Mouse (Mus musculus): ENCODE measurements around the gene Ano4.
A peak's percentile ranks its signal among the peaks of the same experiment; 100 is the strongest.

Gene Ano4

GRCm38 (mm10) chr10:89344491-89345195, at the start of gene Ano4:
Ano4 (minus strand) TSS chr10:89344762.
- DNase-seq (ENCODE audit: low spot score in 2 of 2): no peak

GRCm38 (mm10) chr10:89392687-89393086, 48.1 kb upstream of the Ano4 start:
- DNase-seq (ENCODE audit: low spot score in 2 of 2): no peak

GRCm38 (mm10) chr10:89391571-89392163, 47.1 kb upstream of the Ano4 start:
- no peak for DNase-seq (ENCODE audit: low spot score in 2 of 2)

GRCm38 (mm10) chr10:89386461-89386860, 41.9 kb upstream of the Ano4 start:
- DNase-seq (ENCODE audit: low spot score in 2 of 2): no peak

GRCm38 (mm10) chr10:89383462-89383861, 38.9 kb upstream of the Ano4 start:
- peak; percentile 69 to 88 for DNase-seq (ENCODE audit: low spot score in 2 of 2)

GRCm38 (mm10) chr10:89377750-89378149, 33.2 kb upstream of the Ano4 start:
- DNase-seq (ENCODE audit: low spot score in 2 of 2): no peak

- no peak for DNase-seq (ENCODE audit: low spot score in 2 of 2)
These were observed 25.5 kb upstream of the Ano4 start for GRCm38 (mm10) chr10:89370051-89370450.

DNA sequence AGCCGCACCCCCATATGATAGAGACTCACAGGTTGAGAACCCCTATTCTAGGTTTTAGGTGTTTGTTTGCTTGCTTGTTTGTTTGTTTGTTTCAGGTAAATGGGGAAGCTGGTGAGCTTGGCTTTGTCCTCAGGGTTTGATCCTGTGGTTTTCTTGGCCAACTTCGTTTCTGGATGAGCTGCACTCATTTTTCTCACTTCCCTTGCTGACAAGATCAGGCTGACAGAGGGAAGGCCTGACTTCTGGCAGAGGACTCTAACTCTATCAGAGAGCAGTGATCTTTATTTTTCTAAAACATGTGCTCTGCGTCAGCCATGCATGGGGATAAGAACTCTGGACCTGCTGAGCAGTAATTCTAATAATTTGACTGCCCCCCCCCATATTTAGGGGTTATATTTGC, 14.4 kb upstream of the Ano4 start:
- DNase-seq (ENCODE audit: low spot score in 2 of 2): no peak

GRCm38 (mm10) chr10:89354639-89355038, 10.1 kb upstream of the Ano4 start:
- DNase-seq (ENCODE audit: low spot score in 2 of 2): no peak

DNA sequence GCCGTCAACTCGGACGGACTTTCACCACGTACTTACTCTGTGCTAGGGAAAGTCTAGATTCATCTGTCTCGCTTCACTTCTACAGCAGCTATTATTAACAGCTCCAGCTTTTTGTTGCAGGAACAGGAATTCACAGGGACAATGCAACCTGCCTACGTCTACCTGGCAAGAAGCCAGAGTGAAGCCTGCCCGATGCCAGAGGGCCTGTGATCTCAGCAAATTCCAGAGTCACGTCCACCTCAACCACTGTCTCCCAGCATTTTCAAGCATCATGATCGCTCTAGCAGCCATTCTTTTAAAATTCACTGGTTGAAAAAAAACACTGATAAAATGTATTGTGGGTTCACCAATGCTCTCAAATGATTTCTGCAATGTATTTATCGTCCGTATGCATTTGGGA, 6.9 kb upstream of the Ano4 start:
- no peak for DNase-seq (ENCODE audit: low spot score in 2 of 2)

DNA sequence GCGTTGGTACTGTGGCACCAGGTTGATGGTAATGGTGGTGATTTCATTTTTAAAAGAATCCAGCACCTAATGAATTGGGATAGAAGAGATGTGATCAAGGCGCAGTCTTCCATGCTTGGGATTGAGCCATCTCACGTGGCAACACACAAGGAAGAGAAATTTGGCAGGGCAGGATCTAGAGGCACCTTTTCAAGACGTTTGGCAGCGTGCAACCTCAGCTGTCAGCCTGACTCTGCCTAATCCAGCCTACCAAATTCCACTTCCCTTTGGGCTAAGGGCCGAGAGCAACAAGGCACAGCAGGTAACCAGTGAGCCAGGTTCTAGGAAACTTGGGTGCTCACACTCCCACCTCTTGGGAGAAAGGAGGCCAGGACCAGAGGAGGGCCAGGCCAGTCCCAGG, 1.0 kb upstream of the Ano4 start:
- DNase-seq (ENCODE audit: low spot score in 2 of 2): no peak

- no peak for DNase-seq (ENCODE audit: low spot score in 2 of 2)
These were observed 603 bp upstream of the Ano4 start for GRCm38 (mm10) chr10:89345196-89345533.

- no peak for DNase-seq (ENCODE audit: low spot score in 2 of 2)
These were observed 451 bp downstream of the Ano4 start for GRCm38 (mm10) chr10:89344132-89344490.

DNA sequence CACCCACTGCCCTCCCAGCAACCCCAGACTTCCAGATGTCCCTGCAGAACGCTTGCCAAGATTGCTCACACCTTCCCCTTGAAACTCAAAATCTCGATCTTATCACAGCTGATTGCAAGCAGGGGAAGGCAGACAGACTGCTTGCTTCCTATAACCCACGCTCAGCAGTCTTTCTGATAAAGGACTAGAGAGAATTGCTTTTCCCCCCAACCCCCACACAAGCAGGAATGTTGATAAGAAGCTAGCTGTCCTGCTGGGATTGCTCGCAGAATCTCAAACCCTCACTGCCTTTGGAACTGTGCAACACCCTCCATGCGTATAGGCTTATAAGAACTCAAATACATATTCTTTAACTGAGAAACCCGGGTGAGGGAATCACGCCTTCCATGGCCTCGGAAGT, 846 bp downstream of the Ano4 start:
- DNase-seq (ENCODE audit: low spot score in 2 of 2): no peak

GRCm38 (mm10) chr10:89330261-89330660, 14.3 kb downstream of the Ano4 start:
- no peak for DNase-seq (ENCODE audit: low spot score in 2 of 2)

DNA sequence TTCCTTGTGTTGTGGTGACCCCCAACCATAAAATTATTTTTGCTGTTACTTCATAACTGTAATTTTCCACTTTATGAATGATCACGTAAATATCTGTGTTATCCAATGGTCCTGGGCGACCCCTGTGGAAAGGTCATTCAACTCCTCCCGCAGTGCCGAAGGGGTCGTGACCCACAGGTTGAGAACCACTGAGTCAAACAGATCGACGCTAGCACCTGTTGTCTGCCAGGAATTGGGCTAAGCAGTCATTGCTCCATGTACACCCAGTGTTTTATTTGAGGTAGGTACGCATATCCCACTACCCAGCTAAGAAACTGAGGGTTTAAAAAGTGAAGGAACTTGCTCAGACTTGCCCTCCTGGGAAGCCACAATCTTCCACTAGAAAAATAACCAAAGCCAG, 14.8 kb downstream of the Ano4 start:
- no peak for DNase-seq (ENCODE audit: low spot score in 2 of 2)

GRCm38 (mm10) chr10:89328876-89329275, 15.7 kb downstream of the Ano4 start:
- no peak for DNase-seq (ENCODE audit: low spot score in 2 of 2)

DNA sequence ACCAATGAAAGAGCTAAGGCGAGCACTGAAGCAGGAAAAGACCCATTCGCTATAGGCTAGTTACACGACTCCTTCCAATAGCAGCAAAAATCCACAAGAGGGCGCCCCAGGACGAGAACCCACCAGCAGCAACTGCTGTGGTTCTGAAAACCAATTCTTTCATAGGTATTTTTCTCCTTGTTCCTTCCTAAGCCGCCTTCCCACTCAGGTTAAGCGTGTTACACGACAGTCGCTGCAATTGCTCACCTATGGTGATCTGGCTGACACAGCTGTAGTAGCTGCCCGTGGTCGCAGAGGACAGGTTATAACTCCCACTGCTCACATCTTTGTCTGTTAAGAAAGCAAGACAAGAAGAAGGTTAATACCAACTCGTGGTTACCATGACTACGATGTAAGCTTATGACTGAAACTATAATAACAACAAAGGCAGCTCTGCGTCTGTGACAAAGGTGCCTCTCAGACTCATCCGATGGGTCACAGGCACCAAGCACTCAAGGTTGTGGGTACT, 17.5 kb downstream of the Ano4 start:
- peak; percentile 53 to 80 for DNase-seq (ENCODE audit: low spot score in 2 of 2)

DNA sequence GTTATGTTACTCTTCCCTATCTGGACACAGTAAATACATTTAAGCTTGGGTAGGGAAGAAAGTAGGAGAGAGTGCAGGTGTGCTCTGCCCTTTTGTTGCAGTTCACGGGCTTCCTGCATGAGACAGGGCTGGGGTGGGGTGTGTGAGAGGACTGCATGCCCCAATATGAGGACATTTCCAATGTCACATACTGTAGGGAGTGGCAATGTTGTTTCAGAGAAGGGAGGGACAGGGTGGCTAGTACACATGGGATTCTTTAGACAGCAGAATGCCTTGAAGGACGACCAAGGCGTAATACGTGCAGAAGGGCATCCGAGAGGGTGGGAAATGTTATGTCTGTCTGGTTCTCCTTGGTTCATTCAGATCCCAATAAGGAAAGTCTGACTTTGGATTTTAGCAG, 18.2 kb downstream of the Ano4 start:
- no peak for DNase-seq (ENCODE audit: low spot score in 2 of 2)

DNA sequence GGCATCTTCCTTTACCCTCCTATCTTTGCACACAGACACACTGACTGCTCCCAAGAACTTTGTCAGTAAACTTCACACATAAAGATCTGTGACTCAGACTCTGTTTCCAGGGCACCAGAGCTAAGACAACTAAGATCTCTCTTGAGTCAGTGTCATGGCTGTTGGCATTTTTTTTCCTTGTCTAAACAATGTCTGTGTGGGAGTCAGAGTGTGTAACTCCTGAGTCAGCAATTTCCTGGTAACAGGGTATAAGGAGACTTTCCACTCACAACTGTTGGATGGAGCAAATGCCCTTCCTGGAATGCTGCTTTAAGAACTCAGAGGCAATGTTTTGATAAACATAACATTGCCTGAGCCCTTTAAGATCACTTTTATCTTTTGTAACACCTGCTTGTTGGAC, 37.0 kb downstream of the Ano4 start:
- DNase-seq (ENCODE audit: low spot score in 2 of 2): no peak

GRCm38 (mm10) chr10:89300346-89300745, 44.2 kb downstream of the Ano4 start:
- no peak for DNase-seq (ENCODE audit: low spot score in 2 of 2)

DNA sequence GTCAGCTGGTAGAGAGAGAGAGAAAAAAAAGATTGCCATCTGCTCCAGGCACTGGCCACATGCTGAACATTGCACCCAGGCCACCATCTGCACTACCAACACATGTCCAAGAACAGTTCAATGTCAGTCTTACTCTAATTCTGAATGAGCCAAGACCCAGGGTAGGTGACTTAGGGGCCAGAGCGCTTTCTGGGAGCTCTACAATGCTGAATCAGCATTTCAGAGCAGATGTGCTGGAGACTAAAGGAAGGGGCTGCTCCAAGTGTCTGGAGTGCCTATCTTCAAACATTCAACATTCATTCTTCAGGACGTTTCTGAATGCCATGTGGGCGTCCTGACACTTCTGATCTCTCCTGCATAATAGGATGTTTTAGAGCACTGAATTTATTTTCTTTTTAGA, 51.8 kb downstream of the Ano4 start:
- no peak for DNase-seq (ENCODE audit: low spot score in 2 of 2)

DNA sequence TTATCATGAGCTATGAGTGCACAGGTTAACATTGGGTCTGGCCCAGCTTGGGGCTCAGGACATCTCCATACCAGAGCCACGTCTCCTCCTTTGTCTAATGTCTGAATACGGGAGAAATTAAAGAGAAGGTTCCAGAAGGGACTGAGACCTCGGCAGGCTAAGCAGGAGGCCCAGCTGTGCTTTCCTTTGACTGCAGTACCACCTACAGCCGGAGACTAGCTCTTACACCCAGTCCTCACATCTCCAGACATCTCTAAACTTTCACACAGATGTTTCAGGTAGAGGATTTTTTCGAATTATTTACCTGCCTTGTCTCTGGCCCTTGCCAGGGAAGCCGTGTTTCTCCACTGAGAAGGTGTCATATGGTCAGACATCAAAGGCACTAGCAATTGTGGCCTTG, 53.9 kb downstream of the Ano4 start:
- DNase-seq (ENCODE audit: low spot score in 2 of 2): no peak

DNA sequence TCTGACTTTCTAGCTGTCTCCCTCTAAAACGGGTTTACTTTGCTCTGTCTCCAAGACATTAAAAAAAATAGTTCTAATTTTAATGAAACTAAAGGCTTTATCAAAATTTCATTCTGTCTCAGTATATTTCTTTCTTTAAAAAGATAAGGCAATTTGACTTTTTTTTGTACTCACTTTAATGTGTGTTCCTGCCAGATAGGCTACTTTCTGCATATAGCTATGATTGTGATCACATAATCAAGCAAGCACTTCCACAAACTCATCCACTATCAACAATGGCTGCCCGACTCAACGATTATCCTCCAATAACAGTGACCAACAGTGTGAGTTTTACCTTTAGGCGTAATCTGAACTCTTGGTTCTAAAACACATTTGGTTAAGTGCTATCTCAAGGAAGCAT, 55.3 kb downstream of the Ano4 start:
- no peak for DNase-seq (ENCODE audit: low spot score in 2 of 2)

All from spleen, postnatal 4 days (tissue).